Mouse (Mus musculus) erythroblast, embryonic 14.5 days (primary cell): ENCODE measurements around the gene Gm8947. TPM values are rescaled to one million over a fixed set of nuclear protein-coding genes. Genes with fewer than 3 reads are reported as not detected.
A peak's percentile ranks its signal among the peaks of the same experiment; 100 is the strongest.

Experiments
- H3K27me3 ChIP-seq: 2 replicates; pipeline ENCODE4 v1.6.1; 2012; ENCODE audit warnings: inconsistent platforms; ENCODE audit not compliant: control insufficient read depth
- H3K36me3 ChIP-seq: 2 replicates; pipeline ENCODE4 v1.6.1; 2012; ENCODE audit warnings: mild to moderate bottlenecking, inconsistent platforms; ENCODE audit not compliant: control insufficient read depth
- H3K4me1 ChIP-seq: 2 replicates; pipeline ENCODE4 v1.6.1; 2012; ENCODE audit warnings: inconsistent platforms; ENCODE audit not compliant: control insufficient read depth
- H3K4me3 ChIP-seq: replicated peaks from 2 replicates; pipeline ENCODE3; 2012; ENCODE audit warnings: moderate library complexity, mild to moderate bottlenecking, inconsistent platforms
- H3K9me3 ChIP-seq: 2 replicates; pipeline ENCODE4 v1.6.1; 2012; ENCODE audit warnings: low read length, inconsistent platforms, mixed read lengths; ENCODE audit not compliant: control insufficient read depth
- GATA1 ChIP-seq: IDR thresholded peaks from 2 replicates; pipeline ENCODE4 v1.6.1; 2012; ENCODE audit warnings: low read length, inconsistent platforms, mixed read lengths
- TAL1 ChIP-seq: IDR thresholded peaks from 3 replicates; pipeline ENCODE4 v1.6.1; 2012; ENCODE audit warnings: low read length, inconsistent platforms, mixed read lengths
- polyA plus RNA-seq: library from polyadenylated mRNA; stranded (reverse); fragments of >175 nt; gene quantifications from 2 replicates; pipeline ENCODE4 v1.2.3, GENCODE M21; 2012

Gene Gm8947
- polyA plus RNA-seq, 1 experiment, result not detected

- H3K27me3 ChIP-seq, result peaks cover 4% of the 10 kb centered on the region; the same call in 1 of the 2 replicates
- H3K9me3 ChIP-seq, result no peaks in the 10 kb centered on the region
- no peaks in the 10 kb centered on the region for H3K4me1 ChIP-seq
- TF ChIP-seq GATA1 (no peak), TAL1 (no peak)
- H3K36me3 ChIP-seq, result no peaks in the 10 kb centered on the region
- H3K4me3 ChIP-seq, result no peak overlapping the region
Observed at GRCm38 (mm10) chr1:151157963-151158856, 34.0 kb upstream of the Gm8947 start.

GRCm38 (mm10) chr1:151158857-151159510 lies 33.2 kb upstream of the Gm8947 start:
- H3K4me3 ChIP-seq, result no peak overlapping the region
- no peaks in the 10 kb centered on the region for H3K4me1 ChIP-seq
- H3K27me3 ChIP-seq, result peaks cover 4% of the 10 kb centered on the region; the same call in 1 of the 2 replicates
- H3K9me3 ChIP-seq, result no peaks in the 10 kb centered on the region
- H3K36me3 ChIP-seq, result no peaks in the 10 kb centered on the region
- no peak for TF ChIP-seq GATA1
- TF ChIP-seq TAL1, result no peak

DNA sequence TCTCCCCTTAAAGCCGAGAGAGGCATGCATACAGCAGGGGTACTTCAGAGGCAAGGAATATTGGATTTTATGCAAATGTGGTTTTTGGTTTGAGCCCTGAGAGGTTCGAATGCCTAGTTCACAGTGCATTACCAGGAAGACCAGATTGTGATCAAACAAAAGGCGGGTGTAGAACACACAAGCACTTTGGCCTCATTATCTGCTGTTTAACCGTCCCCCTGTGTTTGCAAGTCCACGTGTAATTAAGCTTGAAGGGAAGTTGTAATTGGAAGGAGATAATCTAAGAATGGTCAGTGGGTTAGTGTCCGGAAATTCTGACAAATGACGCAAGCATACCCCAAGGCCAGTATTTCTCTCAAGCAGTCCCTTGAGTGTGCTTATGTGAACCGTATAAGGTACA lies 26.1 kb upstream of the Gm8947 start:
- Histone ChIP-seq H3K4me3 (no peak overlapping the region), H3K4me1 (peaks cover 8% of the 10 kb centered on the region)

GRCm38 (mm10) chr1:151167297-151168047 lies 24.7 kb upstream of the Gm8947 start:
- TF ChIP-seq GATA1, result no peak
- TF ChIP-seq TAL1, result no peak
- H3K36me3 ChIP-seq, result no peaks in the 10 kb centered on the region
- peaks cover 8% of the 10 kb centered on the region for H3K4me1 ChIP-seq
- H3K27me3 ChIP-seq, result no peaks in the 10 kb centered on the region
- no peaks in the 10 kb centered on the region for H3K9me3 ChIP-seq
- H3K4me3 ChIP-seq, result no peak overlapping the region

More for the DNA sequence above, 26.1 kb upstream of the Gm8947 start:
- H3K27me3 ChIP-seq, result no peaks in the 10 kb centered on the region
- TF ChIP-seq GATA1 (no peak), TAL1 (no peak)
- no peaks in the 10 kb centered on the region for H3K9me3 ChIP-seq
- H3K36me3 ChIP-seq, result no peaks in the 10 kb centered on the region

DNA sequence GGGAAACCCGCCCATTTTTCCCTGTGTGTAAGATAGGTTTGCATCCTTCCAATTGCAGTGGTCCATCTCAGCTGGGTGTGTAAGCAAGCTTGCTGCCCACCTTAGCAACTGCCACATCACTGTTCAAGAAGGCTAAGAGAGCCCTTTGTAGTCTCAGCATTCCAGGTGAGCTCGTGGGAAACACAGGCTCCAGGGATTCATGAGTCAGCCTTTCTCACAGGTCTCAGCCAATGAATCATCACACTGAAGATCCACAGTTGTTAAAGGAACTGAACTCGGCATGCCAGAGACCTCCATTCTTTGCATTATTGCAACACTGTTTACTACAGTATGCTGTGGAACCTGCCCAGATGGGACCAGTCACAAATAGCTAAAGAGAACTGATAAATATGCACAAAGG lies 23.5 kb upstream of the Gm8947 start:
- no peaks in the 10 kb centered on the region for H3K9me3 ChIP-seq
- H3K4me1 ChIP-seq, result peaks cover 8% of the 10 kb centered on the region
- no peak for TF ChIP-seq GATA1
- no peak for TF ChIP-seq TAL1
- no peaks in the 10 kb centered on the region for H3K36me3 ChIP-seq
- no peaks in the 10 kb centered on the region for H3K27me3 ChIP-seq
- no peak overlapping the region for H3K4me3 ChIP-seq

GRCm38 (mm10) chr1:151171572-151172461 lies 20.4 kb upstream of the Gm8947 start:
- Histone ChIP-seq H3K4me1 (peaks cover 10% of the 10 kb centered on the region), H3K36me3 (no peaks in the 10 kb centered on the region), H3K4me3 (no peak overlapping the region), H3K9me3 (no peaks in the 10 kb centered on the region), H3K27me3 (no peaks in the 10 kb centered on the region)
- TF ChIP-seq TAL1 (no peak), GATA1 (no peak)

DNA sequence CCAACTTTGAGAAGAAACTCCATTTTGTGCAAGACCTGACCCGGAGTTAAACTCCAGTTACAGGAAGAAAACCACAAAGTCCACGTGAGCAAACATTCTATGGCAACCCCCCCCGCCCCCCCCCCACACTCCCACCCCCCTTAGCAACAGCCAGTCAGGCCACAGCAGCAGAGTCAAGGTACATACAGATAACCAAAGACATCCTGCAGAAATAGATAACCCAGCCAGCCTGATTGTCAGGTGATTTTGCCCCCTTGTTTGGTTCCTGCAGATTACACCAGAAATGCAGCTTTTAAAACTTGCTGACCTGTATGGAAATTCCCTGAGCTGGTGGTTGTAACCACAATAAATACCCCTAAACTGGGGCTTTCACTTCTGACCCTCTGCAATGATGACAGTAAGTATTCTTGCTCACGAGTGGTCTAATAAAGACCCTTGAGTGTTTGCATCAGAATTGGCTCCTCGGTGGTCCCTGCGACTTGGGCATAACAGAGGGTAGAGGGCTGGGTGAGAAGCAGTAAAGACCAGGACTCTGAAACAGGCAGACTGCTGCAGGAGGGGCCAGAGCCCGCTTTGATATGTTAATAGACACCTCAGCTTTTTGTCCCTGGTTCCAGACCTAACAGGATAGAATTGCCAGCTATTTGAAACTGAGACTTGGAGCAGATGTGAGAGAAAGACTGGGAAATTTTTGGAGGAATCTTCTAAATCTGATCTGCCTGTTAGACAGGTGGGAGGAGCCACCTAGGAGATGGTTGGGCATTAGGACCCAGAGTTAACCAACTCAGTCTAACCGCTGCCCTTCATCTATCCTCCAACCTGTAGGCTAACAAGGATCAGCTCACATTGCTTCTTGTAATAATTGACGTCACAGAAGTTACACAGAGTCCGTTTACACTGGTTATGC lies 14.9 kb upstream of the Gm8947 start:
- Histone ChIP-seq H3K9me3 (no peaks in the 10 kb centered on the region), H3K4me1 (peaks cover 45% of the 10 kb centered on the region), H3K36me3 (no peaks in the 10 kb centered on the region), H3K4me3 (peak overlapping the region; percentile 58), H3K27me3 (no peaks in the 10 kb centered on the region)
- TF ChIP-seq GATA1 (no peak), TAL1 (peak; percentile 18; the same call in 1 of the 3 replicates)
